Mouse (Mus musculus) right cerebral cortex, adult 18-20 months (tissue): ENCODE measurements around the gene Vmn2r46.
"Not testable (repeated sequence)": the region's sequence is repeated elsewhere in the genome, so short reads cannot be mapped to it uniquely, and the experiment has no call there.

ENCODE experiments used
- DNase-seq: peaks from one replicate; pipeline ENCODE4 v3.0.0; 2022; ENCODE audit warnings: mixed read lengths

The Vmn2r46 gene

DNA sequence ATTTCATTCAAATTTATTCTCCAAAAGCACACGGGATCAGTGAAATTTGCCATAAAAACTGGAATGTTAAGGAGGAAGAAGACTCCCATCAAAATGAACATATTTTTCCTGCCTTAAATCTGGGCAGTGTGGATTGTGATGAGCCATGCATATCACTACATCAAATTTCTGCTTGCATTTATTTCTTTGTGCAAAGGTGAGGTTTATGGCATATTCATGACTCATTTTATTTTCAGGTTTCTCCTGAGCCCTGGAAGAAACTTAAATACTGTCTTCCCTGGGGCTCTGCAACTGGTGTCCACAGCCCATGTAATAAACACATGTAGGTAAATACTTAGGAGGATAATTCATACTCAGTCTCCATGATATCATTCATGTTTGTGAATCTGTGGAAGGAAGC is at the start of gene Vmn2r46:
Vmn2r46 (minus strand) TSS at position 101 of the 400 bp plus-strand sequence.
- not testable (repeated sequence) for DNase-seq
